Mouse (Mus musculus) stomach, postnatal 0 days (tissue): ENCODE measurements at regions not wholly inside any gene's neighbourhood (a gene's known extent, or its start where the extent isn't known, plus 50 kb on each side); places are given as distances from the start of the nearest gene placed in this dataset.
"Not testable (repeated sequence)": the region's sequence is repeated elsewhere in the genome, so short reads cannot be mapped to it uniquely, and the experiment has no call there.

Experiments
- ATAC-seq: fragments of 200-750 bp; cut with Nextera tagmentation; 2 replicates; pipeline ENCODE4 v1.8.0; 2017; ENCODE audit not compliant: low FRiP score, low TSS enrichment
- DNase-seq: peaks from one replicate; pipeline ENCODE4 v3.0.0-alpha.2; 2016; ENCODE audit warnings: low spot score
- H3K27ac ChIP-seq: fragments of 300-500 bp; sonication (generic); replicated peaks from 2 replicates; pipeline ENCODE4 v1.5.1; 2014; ENCODE audit warnings: mild to moderate bottlenecking, control low read depth
- H3K27me3 ChIP-seq: fragments of 300-500 bp; sonication (generic); 2 replicates; pipeline ENCODE4 v1.6.1; 2014; ENCODE audit warnings: low read length; ENCODE audit not compliant: control insufficient read depth, insufficient read depth
- H3K36me3 ChIP-seq: fragments of 300-500 bp; sonication (generic); 2 replicates; pipeline ENCODE4 v1.6.1; 2014; ENCODE audit warnings: low read length, mixed read lengths; ENCODE audit not compliant: control insufficient read depth, insufficient read depth
- H3K4me1 ChIP-seq: fragments of 300-500 bp; sonication (generic); replicated peaks from 2 replicates; pipeline ENCODE4 v1.6.1; 2014; ENCODE audit warnings: antibody characterized with exemption; ENCODE audit not compliant: control insufficient read depth, insufficient read depth
- H3K4me2 ChIP-seq: fragments of 300-500 bp; sonication (generic); replicated peaks from 2 replicates; pipeline ENCODE4 v1.6.1; 2014; ENCODE audit warnings: low read depth, mild to moderate bottlenecking, control low read depth, moderate library complexity
- H3K4me3 ChIP-seq: fragments of 300-500 bp; sonication (generic); 2 replicates; pipeline ENCODE4 v1.5.1; 2014; ENCODE audit warnings: low read depth, low read length, control low read depth
- H3K9ac ChIP-seq: fragments of 300-500 bp; sonication (generic); 2 replicates; pipeline ENCODE4 v1.6.1; 2014; ENCODE audit warnings: mild to moderate bottlenecking, low read length, control low read depth, mixed read lengths
- H3K9me3 ChIP-seq: fragments of 300-500 bp; sonication (generic); 2 replicates; pipeline ENCODE4 v1.6.1; 2016; ENCODE audit warnings: low read length; ENCODE audit not compliant: control insufficient read depth
- CTCF ChIP-seq: IDR thresholded peaks from 2 replicates; pipeline ENCODE4 v1.5.1; 2016; ENCODE audit warnings: antibody characterized with exemption, low read depth, mild to moderate bottlenecking, moderate library complexity
- EP300 ChIP-seq: optimal IDR thresholded peaks from 2 replicates; pipeline ENCODE3; 2016; ENCODE audit warnings: antibody characterized with exemption
- WGBS: fragments of 180-500 bp; shearing (Covaris S2); extraction: QIAGEN DNeasy Blood & Tissue Kit; methylation state at CpG from one replicate; pipeline ENCODE4 v1.1.7; 2014; 5-methylcytosine and 5-hydroxymethylcytosine counted together

- peak; percentile 68 for DNase-seq
- Histone ChIP-seq H3K9ac (no peak overlapping the region), H3K4me2 (peak overlapping the region; percentile 45), H3K27me3 (no peaks in the 10 kb centered on the region), H3K4me1 (0 out of 2 replicates have a peak, but pooled peaks cover 2% of the 10 kb centered on the region), H3K36me3 (no peaks in the 10 kb centered on the region), H3K4me3 (peak overlapping the region; percentile 25), H3K27ac (no peak overlapping the region), H3K9me3 (peaks cover 5% of the 10 kb centered on the region; the same call in 1 of the 2 replicates)
- TF ChIP-seq CTCF, result no peak
- TF ChIP-seq EP300, result no peak
- WGBS, result 43% methylated on average over 33 of the region's 33 CpGs
- ATAC-seq, result peak; percentile 87
These were observed 216.2 kb downstream of the Samd9l start for GRCm38 (mm10) chr6:3182889-3183818.

- H3K27ac ChIP-seq, H3K4me1 ChIP-seq, H3K27me3 ChIP-seq, H3K9me3 ChIP-seq, DNase-seq, H3K9ac ChIP-seq, H3K36me3 ChIP-seq: not testable (repeated sequence)
- peak; percentile 63 for ATAC-seq
- WGBS, result 37% methylated on average over 17 of the region's 17 CpGs
- Histone ChIP-seq H3K4me3 (0 out of 2 replicates have a peak overlapping the region, but pooled peaks have one; percentile 25), H3K4me2 (peak overlapping the region; percentile 45)
These were observed 216.9 kb downstream of the Samd9l start for GRCm38 (mm10) chr6:3182424-3182841.

DNA sequence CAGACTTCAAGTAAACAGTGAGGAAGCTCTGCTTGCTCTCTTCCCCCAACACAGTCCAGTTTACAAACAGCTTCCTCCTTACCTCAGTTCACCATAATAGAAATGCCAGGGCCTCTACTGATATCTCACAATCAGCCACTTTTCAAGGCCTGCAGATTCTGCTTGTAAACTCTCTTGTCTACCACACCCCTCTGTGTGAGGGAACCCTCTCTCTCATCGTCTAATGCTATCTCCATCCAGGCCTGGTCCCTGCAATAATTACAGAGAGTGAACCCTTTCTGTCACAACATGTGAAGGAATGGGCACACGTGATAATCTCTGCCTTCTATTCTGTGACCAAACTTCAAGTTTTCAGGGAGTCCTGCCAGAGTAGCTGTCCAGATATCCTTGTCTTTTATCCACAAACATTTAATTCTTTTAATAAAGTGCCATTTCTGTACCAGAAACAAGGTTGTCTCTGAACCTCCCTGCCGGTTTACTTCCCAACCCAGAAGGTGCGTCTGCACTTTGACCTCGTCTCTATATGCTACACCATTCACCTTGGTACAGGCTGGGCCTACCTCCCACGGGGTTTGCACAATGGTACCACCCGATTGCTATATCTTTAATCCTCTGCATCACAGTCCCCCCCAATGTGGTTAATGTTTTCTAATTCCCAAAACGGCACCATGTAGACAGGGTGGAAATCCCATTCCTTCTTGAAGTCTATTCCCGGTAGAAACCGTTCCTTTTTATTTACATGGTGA, 219.6 kb downstream of the Samd9l start:
- H3K9ac ChIP-seq, H3K36me3 ChIP-seq, H3K27ac ChIP-seq, H3K4me1 ChIP-seq, ATAC-seq, H3K4me2 ChIP-seq, DNase-seq, H3K27me3 ChIP-seq, H3K9me3 ChIP-seq, H3K4me3 ChIP-seq: not testable (repeated sequence)
- 75% methylated on average over 7 of the region's 10 CpGs for WGBS

DNA sequence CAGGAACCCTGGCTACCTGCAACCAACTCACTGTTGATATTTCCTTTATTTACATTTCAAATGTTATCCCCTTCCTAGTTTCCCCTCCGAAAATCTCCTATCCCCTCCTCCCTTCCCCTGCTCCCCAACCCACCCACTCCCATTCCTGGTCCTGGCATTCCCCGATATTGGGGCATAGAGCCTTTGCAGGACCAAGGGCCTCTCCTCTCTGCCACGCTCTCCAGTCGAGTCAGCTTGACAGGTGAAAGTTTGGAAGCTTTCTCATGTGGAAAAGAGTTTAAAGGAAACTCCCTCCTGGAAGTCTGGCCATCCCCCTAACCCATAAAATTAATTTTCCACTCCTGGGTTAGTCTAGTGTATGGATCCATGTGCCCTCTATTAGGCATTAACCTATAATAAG, 229.9 kb downstream of the Samd9l start:
- not testable (repeated sequence) for H3K9ac ChIP-seq, DNase-seq, H3K9me3 ChIP-seq, H3K4me3 ChIP-seq, H3K4me1 ChIP-seq, H3K27me3 ChIP-seq, H3K36me3 ChIP-seq, H3K27ac ChIP-seq, H3K4me2 ChIP-seq, ATAC-seq
- 55% methylated on average over 3 of the region's 4 CpGs for WGBS

- H3K36me3 ChIP-seq, H3K9me3 ChIP-seq, DNase-seq, H3K9ac ChIP-seq, H3K4me1 ChIP-seq, H3K4me2 ChIP-seq, H3K27me3 ChIP-seq, H3K4me3 ChIP-seq, H3K27ac ChIP-seq, ATAC-seq: not testable (repeated sequence)
- no CpG with 5 or more reads among the region's 1 CpGs for WGBS
These were observed 233.2 kb downstream of the Samd9l start for GRCm38 (mm10) chr6:3166149-3166548.

GRCm38 (mm10) chr6:3151901-3152300, 247.5 kb downstream of the Samd9l start:
- not testable (repeated sequence) for ATAC-seq, H3K4me3 ChIP-seq, H3K4me2 ChIP-seq, H3K9me3 ChIP-seq, H3K9ac ChIP-seq, H3K4me1 ChIP-seq, H3K27ac ChIP-seq, H3K36me3 ChIP-seq, H3K27me3 ChIP-seq, DNase-seq
- WGBS, result 27% methylated on average over 2 of the region's 2 CpGs

GRCm38 (mm10) chr6:3137823-3138222, 261.5 kb downstream of the Samd9l start:
- not testable (repeated sequence) for H3K4me3 ChIP-seq, H3K27ac ChIP-seq, H3K9me3 ChIP-seq, H3K4me1 ChIP-seq, H3K27me3 ChIP-seq, H3K4me2 ChIP-seq, H3K36me3 ChIP-seq, ATAC-seq, H3K9ac ChIP-seq
- WGBS, result 72% methylated on average over 3 of the region's 3 CpGs
- peak; percentile 12 for DNase-seq

GRCm38 (mm10) chr6:3133763-3134162, 265.6 kb downstream of the Samd9l start:
- not testable (repeated sequence) for ATAC-seq, H3K4me3 ChIP-seq, H3K9ac ChIP-seq, H3K4me1 ChIP-seq, H3K9me3 ChIP-seq, H3K36me3 ChIP-seq, H3K4me2 ChIP-seq, H3K27ac ChIP-seq, DNase-seq, H3K27me3 ChIP-seq
- 84% methylated on average over 4 of the region's 4 CpGs for WGBS
